ENCODE assay signal across 9 mouse cellular contexts in genomic region chr1:88756658-88757057, GRCm38 (mm10). TPM values are rescaled to one million over a fixed set of nuclear protein-coding genes. Genes with fewer than 3 reads are reported as not detected.
DNase-seq lines count a peak whose midpoint lies in the region; ATAC-seq lines count a peak whose summit lies in the region.
"Had no signal": no experiment of that assay in that cellular context is flagged by ENCODE, and none has a peak within 500 bp of the region (broad histone marks: within the 10 kb centered on the region; RNA-seq: fewer than 3 reads in every experiment).

No protein-coding gene starts in this region.

- no peaks in the 10 kb centered on the region for H3K4me1 ChIP-seq in intestine, embryonic 16.5 days (ENCODE audit: control insufficient read depth, insufficient read depth, low read length)
- peaks cover 20% of the 10 kb centered on the region for H3K4me1 ChIP-seq in limb, embryonic 10.5 days
- H3K4me1 ChIP-seq: megakaryocyte, embryonic 14.5 days had no signal

- H3K4me2 ChIP-seq in intestine, embryonic 16.5 days (ENCODE audit: low read depth, low read length) = no peak overlapping the region

- H3K9me3 ChIP-seq in intestine, embryonic 16.5 days (ENCODE audit: control insufficient read depth, low read length) = no peaks in the 10 kb centered on the region
- H3K9me3 ChIP-seq in limb, embryonic 10.5 days (replicated peaks) = no peaks in the 10 kb centered on the region
- H3K9me3 ChIP-seq: megakaryocyte, embryonic 14.5 days had no signal

- H3K27me3 ChIP-seq in intestine, embryonic 16.5 days (replicated peaks; ENCODE audit: control insufficient read depth, insufficient read depth, low read length) = no peaks in the 10 kb centered on the region
- H3K27me3 ChIP-seq in limb, embryonic 10.5 days (ENCODE audit: low read depth, poor library complexity, severe bottlenecking) = no peaks in the 10 kb centered on the region

- H3K36me3 ChIP-seq in intestine, embryonic 16.5 days (ENCODE audit: control insufficient read depth, insufficient read depth, low read length) = no peaks in the 10 kb centered on the region
- no peaks in the 10 kb centered on the region for H3K36me3 ChIP-seq in limb, embryonic 10.5 days

- DNase-seq in spleen, postnatal 4 days (ENCODE audit: low spot score in 2 of 2) = peak; percentile 21 to 67
- DNase-seq in spleen, adult 12 weeks (ENCODE audit: low spot score) = no peak
- DNase-seq in cerebellum, postnatal 36 days = peak; percentile 40 to 45
- peak; percentile 49 to 52 for DNase-seq in frontal cortex, postnatal 36 days (ENCODE audit: low spot score in 2 of 2)
- DNase-seq in limb, embryonic 10.5 days (ENCODE audit: low spot score) = peak; percentile 57
- peak; percentile 57 for DNase-seq in neural tube, embryonic 10.5 days (ENCODE audit: extremely low spot score, low spot score)
- DNase-seq in thymus, postnatal 36 days = peak; percentile 23 to 27

- no peak overlapping the region for H3K9ac ChIP-seq in intestine, embryonic 16.5 days (ENCODE audit: low read depth, low read length)

- no peak for ATAC-seq in intestine, embryonic 16.5 days

- H3K4me3 ChIP-seq in intestine, embryonic 16.5 days (ENCODE audit: low read length) = no peak overlapping the region
- H3K4me3 ChIP-seq in limb, embryonic 10.5 days = no peak overlapping the region
- H3K4me3 ChIP-seq: megakaryocyte, embryonic 14.5 days had no signal

- WGBS in intestine, embryonic 16.5 days = 84% methylated on average over 7 of the region's 7 CpGs
- WGBS in limb, embryonic 10.5 days = 83% methylated on average over 7 of the region's 7 CpGs

- peak overlapping the region; percentile 25; the same call in 1 of the 2 replicates for H3K27ac ChIP-seq in intestine, embryonic 16.5 days (ENCODE audit: low read length)
- peak overlapping the region; percentile 57; the same call in 1 of the 2 replicates for H3K27ac ChIP-seq in limb, embryonic 10.5 days

RNA-seq across cellular contexts. Expression of gene Arl4c, which starts 54.6 kb away (rescaled TPM):
- polyA plus RNA-seq in intestine, embryonic 16.5 days (2015; fragmentation: Nextera tagmentation; extraction: Ambion mirVana) = 3.5 and 3.6 TPM in 2 replicates
- polyA plus RNA-seq in limb, embryonic 10.5 days (2016; fragmentation: Nextera tagmentation; extraction: Ambion mirVana) = 9.0 and 9.4 TPM in 2 replicates
